Mouse (Mus musculus): Measurements from ENCODE around the gene Kansl1l.

- TF ChIP-seq CTCF (IDR thresholded peaks at IDR 0.05; ENCODE audit: low read depth) (no peak), EP300 (IDR thresholded peaks at IDR 0.05; ENCODE audit: low read depth) (peak; percentile 56)
Observed at GRCm38 (mm10) chr1:66815941-66816777, 1.2 kb downstream of the Kansl1l start.
